Mouse (Mus musculus) gastrocnemius, postnatal 25 days (tissue): ENCODE results near the gene Fam129a. TPM values are rescaled to one million over a fixed set of nuclear protein-coding genes. Genes with fewer than 3 reads are reported as not detected.

Source experiments
- DNase-seq: peaks from one replicate; pipeline ENCODE4 v3.0.0; 2022
- total RNA-seq, 2 experiments: library from RNA; stranded (reverse); gene quantifications; 1 replicate in 1 of 2; 2 replicates in 1 of 2; pipeline ENCODE4 v1.2.3; 2021

Fam129a gene
- total RNA-seq, 2 experiments from 2014 or later, result 9.7 to 15.8 TPM

DNA sequence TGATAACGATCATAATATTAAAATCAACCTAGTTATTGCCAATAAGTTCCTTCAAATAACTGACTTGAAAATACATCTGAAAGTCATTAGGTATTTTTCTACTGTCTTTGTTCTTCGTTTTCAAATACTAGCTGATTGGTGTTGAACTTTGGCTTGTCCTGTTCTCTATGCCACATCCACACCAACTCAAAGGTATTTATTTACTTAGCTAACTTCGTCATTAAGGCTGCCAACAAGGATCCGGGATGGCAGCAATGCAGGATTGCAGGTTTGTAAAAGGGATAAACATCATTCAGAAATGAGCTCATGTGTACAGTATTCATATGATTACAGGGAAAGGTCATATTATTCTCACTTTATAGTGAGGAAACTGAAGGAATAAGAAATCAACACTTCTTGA is 182.0 kb downstream of the Fam129a start:
- DNase-seq, result no peak

DNA sequence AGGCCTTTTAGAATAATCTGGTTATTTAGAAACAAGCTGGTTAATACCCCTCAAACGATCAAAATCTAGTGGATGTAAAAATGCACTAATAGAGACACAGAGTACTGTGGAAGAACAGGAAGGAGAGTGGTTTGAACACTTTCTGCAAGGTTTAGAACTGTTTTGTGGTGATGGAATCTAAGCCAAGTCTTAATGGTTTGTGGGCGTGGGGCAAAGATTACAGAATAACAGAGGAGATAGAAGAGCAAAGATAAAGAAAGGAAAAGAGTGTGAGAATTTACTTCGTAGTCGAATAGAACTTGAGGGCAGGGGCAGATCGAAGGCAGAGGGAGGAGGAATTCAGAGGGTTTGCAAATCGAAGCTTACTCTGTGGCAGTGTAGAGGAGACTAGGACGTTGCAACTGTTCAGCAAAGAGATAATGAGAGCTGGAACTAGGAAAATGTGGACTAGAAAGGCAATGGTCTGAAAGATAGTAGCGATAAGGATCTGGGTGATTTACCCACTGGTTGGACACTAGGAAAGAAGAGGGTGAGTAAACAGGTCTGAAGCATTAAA is 182.5 kb downstream of the Fam129a start:
- no peak for DNase-seq

- no peak for DNase-seq
Measured at GRCm38 (mm10) chr1:151754028-151754489, 183.1 kb downstream of the Fam129a start.

DNA sequence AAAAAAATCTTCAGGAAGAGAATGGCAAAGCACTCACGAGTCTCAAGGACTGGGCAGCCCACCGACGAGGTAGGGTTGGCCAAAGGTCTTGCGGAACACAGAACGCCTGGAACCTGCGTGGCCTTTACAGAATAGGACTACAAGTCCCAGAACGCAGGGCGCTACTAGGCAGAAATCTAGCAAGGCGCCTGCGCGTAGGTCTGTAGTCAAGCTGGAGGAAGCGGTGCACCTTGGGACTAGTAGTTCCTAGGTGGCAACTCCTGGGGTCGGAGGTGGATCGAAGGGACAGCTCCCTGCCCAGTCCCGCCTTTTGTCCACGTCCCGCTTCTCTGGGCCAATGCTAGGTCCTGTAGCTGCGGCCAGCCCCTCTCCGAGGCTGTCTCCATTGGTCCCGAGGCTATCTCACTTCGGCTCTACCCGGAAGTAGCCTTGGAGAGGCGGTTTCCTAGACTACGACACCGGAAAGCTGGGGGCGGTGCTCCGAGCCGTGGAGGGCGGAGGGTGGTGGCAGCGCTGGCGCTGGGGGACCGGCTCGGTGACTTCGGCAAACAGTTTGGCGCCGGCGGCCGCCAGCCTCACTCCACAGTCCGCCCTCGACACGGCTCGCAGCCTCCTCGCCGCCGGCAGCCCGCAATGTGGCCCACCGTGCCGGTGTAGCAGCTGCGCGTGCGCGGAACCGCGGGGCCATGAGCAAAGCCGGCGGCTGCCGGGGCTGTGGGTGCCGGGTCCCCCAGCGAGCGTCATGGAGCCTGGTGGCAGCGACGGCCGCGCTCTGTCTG is 184.1 kb downstream of the Fam129a start, which contains the start of gene Edem3:
TSS of gene Edem3 (plus strand) at position 491 of the 779 bp plus-strand sequence.
- peak; percentile 99 for DNase-seq

DNA sequence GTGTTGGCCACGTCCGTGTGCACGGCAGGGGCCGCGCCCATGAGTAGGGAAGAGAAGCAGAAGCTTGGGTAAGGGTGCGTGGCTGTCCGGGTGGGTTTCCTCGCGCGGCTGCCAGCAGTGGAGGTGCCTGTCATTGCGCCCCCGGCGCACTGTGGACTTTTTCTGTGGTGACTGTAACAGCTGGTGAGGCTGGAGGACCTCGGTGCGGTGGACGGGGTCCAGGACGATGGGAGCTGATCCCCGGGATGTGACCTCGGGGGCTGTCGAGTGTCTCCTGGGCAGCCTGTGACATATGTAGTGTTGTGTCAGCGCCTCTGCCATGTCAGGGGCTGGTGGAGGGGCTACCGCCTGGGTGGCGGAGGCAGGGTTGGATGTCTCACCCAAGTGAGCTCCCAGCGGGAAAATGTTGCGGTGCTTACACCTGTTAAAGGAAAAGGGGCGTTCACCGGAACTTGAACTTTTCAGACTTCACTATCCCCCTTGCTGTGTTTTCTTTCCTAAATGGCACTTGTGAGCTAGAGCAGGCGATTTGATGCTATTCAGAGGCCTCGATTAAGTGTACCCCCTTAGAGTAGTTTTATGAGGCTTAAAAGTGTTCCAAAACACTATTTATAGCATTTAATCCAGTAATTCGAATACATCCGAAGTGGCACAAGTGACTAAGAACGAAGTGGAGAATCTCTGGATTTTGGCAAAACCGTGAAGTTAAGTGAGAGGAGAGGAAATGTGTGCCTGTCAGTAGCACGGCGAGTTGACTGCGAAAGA is 184.9 kb downstream of the Fam129a start:
- peak; percentile 49 for DNase-seq

GRCm38 (mm10) chr1:151756425-151756728 is 185.4 kb downstream of the Fam129a start:
- no peak for DNase-seq

DNA sequence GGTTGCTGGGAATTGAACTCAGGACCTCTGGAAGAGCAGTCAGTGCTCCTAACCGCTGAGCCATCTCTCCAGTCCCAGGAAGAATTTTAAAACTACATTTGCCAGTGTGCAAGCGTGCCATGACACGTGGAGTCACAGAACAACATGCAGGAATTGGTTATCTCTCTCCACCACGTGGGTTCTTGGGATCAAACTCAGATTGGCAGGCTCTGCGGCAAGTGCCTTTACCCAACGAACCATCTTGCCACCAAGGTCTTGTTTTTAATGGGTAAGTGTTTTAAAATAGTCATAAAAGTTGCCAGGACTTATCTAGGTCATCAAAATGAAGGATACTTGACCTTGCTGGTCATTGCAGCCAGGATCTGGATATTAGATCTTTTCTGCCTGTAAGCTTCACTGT is 187.3 kb downstream of the Fam129a start:
- DNase-seq, result no peak

DNA sequence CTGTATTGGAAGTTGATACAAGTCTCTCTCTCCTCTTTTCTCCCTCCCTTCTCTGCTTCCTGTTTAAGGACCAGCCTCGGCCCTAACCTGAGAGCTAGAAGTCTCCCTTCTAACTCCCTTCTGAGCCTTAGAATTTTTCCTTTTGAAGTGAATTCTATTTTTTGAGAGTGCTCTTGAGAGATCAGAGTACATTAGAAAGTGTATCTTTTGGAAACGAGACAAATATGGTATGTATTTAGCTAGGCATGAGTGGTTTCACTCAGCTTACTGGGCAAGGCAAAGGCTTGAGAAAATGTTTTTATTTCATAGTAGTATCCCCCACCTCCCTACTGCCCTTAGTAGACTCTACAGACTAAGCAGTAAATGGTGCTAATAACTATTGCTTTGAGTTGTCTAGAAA is 188.0 kb downstream of the Fam129a start:
- DNase-seq, result no peak

- DNase-seq, result no peak
Measured at GRCm38 (mm10) chr1:151764236-151764635, 193.2 kb downstream of the Fam129a start.

- DNase-seq, result no peak
Measured at GRCm38 (mm10) chr1:151766166-151766565, 195.2 kb downstream of the Fam129a start.

GRCm38 (mm10) chr1:151766976-151767654 is 196.1 kb downstream of the Fam129a start:
- no peak for DNase-seq

GRCm38 (mm10) chr1:151769200-151769913 is 198.4 kb downstream of the Fam129a start:
- no peak for DNase-seq

Other genes with a start within 250 kb of the Fam129a start
- gene Ivns1abp, start 226.7 kb upstream of the Fam129a start, total RNA-seq, result 100 to 1,000 TPM in 1 of 2 experiments, 10 to 100 TPM in 1; 92.3 to 113 TPM
- 1 to 10 TPM; 8.4 to 9.9 TPM for gene Swt1, start 142.7 kb upstream of the Fam129a start, total RNA-seq
- gene Trmt1l, start 142.6 kb upstream of the Fam129a start, total RNA-seq, result 10 to 100 TPM; 12.8 to 12.9 TPM
- 10 to 100 TPM; 10.4 to 13.5 TPM for gene Rnf2, start 70.2 kb upstream of the Fam129a start, total RNA-seq
- gene Edem3, start 184.2 kb downstream of the Fam129a start, total RNA-seq, result 10 to 100 TPM; 19.7 to 21.1 TPM